Mouse (Mus musculus) stomach, embryonic 15.5 days (tissue): ENCODE measurements around the gene Gng8. TPM values are rescaled to one million over a fixed set of nuclear protein-coding genes. Genes with fewer than 3 reads are reported as not detected.
A peak's percentile ranks its signal among the peaks of the same experiment; 100 is the strongest.

ENCODE experiments used
- ATAC-seq: fragments of 200-750 bp; cut with Nextera tagmentation; 2 replicates; pipeline ENCODE4 v1.8.0; 2017; ENCODE audit warnings: low read depth, moderate number of reproducible peaks, moderate TSS enrichment; ENCODE audit not compliant: insufficient read depth, low FRiP score
- H3K27ac ChIP-seq: fragments of 300-500 bp; sonication (generic); 2 replicates; pipeline ENCODE4 v1.5.1; 2015; ENCODE audit warnings: mild to moderate bottlenecking, inconsistent platforms
- H3K27me3 ChIP-seq: fragments of 300-500 bp; sonication (generic); replicated peaks from 2 replicates; pipeline ENCODE4 v1.6.1; 2015; ENCODE audit warnings: inconsistent platforms
- H3K36me3 ChIP-seq: fragments of 300-500 bp; sonication (generic); 2 replicates; pipeline ENCODE4 v1.6.1; 2015; ENCODE audit warnings: inconsistent platforms
- H3K4me1 ChIP-seq: fragments of 300-500 bp; sonication (generic); 2 replicates; pipeline ENCODE4 v1.6.1; 2015; ENCODE audit warnings: inconsistent platforms
- H3K4me2 ChIP-seq: fragments of 300-500 bp; sonication (generic); 2 replicates; pipeline ENCODE4 v1.6.1; 2015; ENCODE audit warnings: mild to moderate bottlenecking, inconsistent platforms
- H3K4me3 ChIP-seq: fragments of 300-500 bp; sonication (generic); replicated peaks from 2 replicates; pipeline ENCODE4 v1.5.1; 2015; ENCODE audit warnings: inconsistent platforms
- H3K9ac ChIP-seq: fragments of 300-500 bp; sonication (generic); 2 replicates; pipeline ENCODE4 v1.6.1; 2015; ENCODE audit warnings: inconsistent platforms
- H3K9me3 ChIP-seq: fragments of 300-500 bp; sonication (generic); 2 replicates; pipeline ENCODE4 v1.6.1; 2016; ENCODE audit warnings: inconsistent platforms
- WGBS: fragments of 180-500 bp; shearing (Covaris S2); methylation state at CpG from one replicate; pipeline ENCODE4 v1.1.7; 2015; 5-methylcytosine and 5-hydroxymethylcytosine counted together
- polyA plus RNA-seq: library from polyadenylated mRNA; unstranded; fragments of >200 nt; fragmentation: Nextera tagmentation; extraction: Ambion mirVana; gene quantifications from 2 replicates; pipeline ENCODE4 v1.2.1, GENCODE M21; 2015

Gene Gng8
- polyA plus RNA-seq, 1 experiment from 2014 or later, result 9.8 TPM

- no peaks in the 10 kb centered on the region for H3K36me3 ChIP-seq
- WGBS, result 17% methylated on average over 14 of the region's 14 CpGs
- H3K9me3 ChIP-seq, result no peaks in the 10 kb centered on the region
- no peak overlapping the region for H3K9ac ChIP-seq
- H3K4me2 ChIP-seq, result no peak overlapping the region
- H3K4me3 ChIP-seq, result no peak overlapping the region
- 0 out of 2 replicates have a peak, but pooled peaks have one; percentile 57 for ATAC-seq
- no peaks in the 10 kb centered on the region for H3K27me3 ChIP-seq
- no peak overlapping the region for H3K27ac ChIP-seq
- H3K4me1 ChIP-seq, result no peaks in the 10 kb centered on the region
These were observed 40.5 kb downstream of the Gng8 start for GRCm38 (mm10) chr7:16931968-16932627.

- no peak for ATAC-seq
- no peak overlapping the region for H3K4me2 ChIP-seq
- 39% methylated on average over 14 of the region's 14 CpGs for WGBS
- H3K4me1 ChIP-seq, result no peaks in the 10 kb centered on the region
- no peaks in the 10 kb centered on the region for H3K36me3 ChIP-seq
- H3K27me3 ChIP-seq, result no peaks in the 10 kb centered on the region
- no peak overlapping the region for H3K4me3 ChIP-seq
- H3K27ac ChIP-seq, result no peak overlapping the region
- H3K9me3 ChIP-seq, result no peaks in the 10 kb centered on the region
- no peak overlapping the region for H3K9ac ChIP-seq
These were observed 41.4 kb downstream of the Gng8 start for GRCm38 (mm10) chr7:16932704-16933577.

- H3K4me3 ChIP-seq, result no peak overlapping the region
- H3K27ac ChIP-seq, result no peak overlapping the region
- ATAC-seq, result no peak
- no peaks in the 10 kb centered on the region for H3K36me3 ChIP-seq
- no peaks in the 10 kb centered on the region for H3K27me3 ChIP-seq
- WGBS, result 47% methylated on average over 4 of the region's 4 CpGs
- peaks cover 7% of the 10 kb centered on the region; the same call in 1 of the 2 replicates for H3K4me1 ChIP-seq
- no peak overlapping the region for H3K9ac ChIP-seq
- no peak overlapping the region for H3K4me2 ChIP-seq
- H3K9me3 ChIP-seq, result no peaks in the 10 kb centered on the region
These were observed 45.7 kb downstream of the Gng8 start for GRCm38 (mm10) chr7:16937312-16937711.

- Histone ChIP-seq H3K27ac (no peak overlapping the region), H3K27me3 (no peaks in the 10 kb centered on the region), H3K9ac (no peak overlapping the region), H3K4me1 (peaks cover 7% of the 10 kb centered on the region; the same call in 1 of the 2 replicates), H3K36me3 (no peaks in the 10 kb centered on the region), H3K4me2 (no peak overlapping the region), H3K9me3 (no peaks in the 10 kb centered on the region), H3K4me3 (no peak overlapping the region)
- 71% methylated on average over 17 of the region's 17 CpGs for WGBS
- ATAC-seq, result no peak
These were observed 46.7 kb downstream of the Gng8 start for GRCm38 (mm10) chr7:16938117-16938791.

GRCm38 (mm10) chr7:16940292-16940691 lies 48.7 kb downstream of the Gng8 start:
- 31% methylated on average over 7 of the region's 7 CpGs for WGBS
- ATAC-seq, result no peak
- H3K27ac ChIP-seq, result peak overlapping the region; percentile 49

GRCm38 (mm10) chr7:16942861-16943260 lies 51.3 kb downstream of the Gng8 start:
- Histone ChIP-seq H3K4me2 (no peak overlapping the region), H3K36me3 (no peaks in the 10 kb centered on the region), H3K27ac (no peak overlapping the region), H3K9me3 (no peaks in the 10 kb centered on the region), H3K4me3 (no peak overlapping the region), H3K27me3 (peaks cover 22% of the 10 kb centered on the region; the same call in 1 of the 2 replicates), H3K9ac (no peak overlapping the region), H3K4me1 (peaks cover 33% of the 10 kb centered on the region)
- no peak for ATAC-seq
- 50% methylated on average over 4 of the region's 4 CpGs for WGBS

More at GRCm38 (mm10) chr7:16940292-16940691, 48.7 kb downstream of the Gng8 start:
- Histone ChIP-seq H3K4me3 (no peak overlapping the region), H3K4me1 (peaks cover 13% of the 10 kb centered on the region), H3K9ac (no peak overlapping the region), H3K27me3 (peaks cover 2% of the 10 kb centered on the region; the same call in 1 of the 2 replicates), H3K4me2 (0 out of 2 replicates have a peak overlapping the region, but pooled peaks have one; percentile 11), H3K9me3 (no peaks in the 10 kb centered on the region), H3K36me3 (no peaks in the 10 kb centered on the region)

GRCm38 (mm10) chr7:16944061-16944807 lies 52.6 kb downstream of the Gng8 start, which contains the start of gene Pnmal2:
Gene Pnmal2 (plus strand): TSS chr7:16944682.
- peak; percentile 77 for ATAC-seq
- 13% methylated on average over 36 of the region's 36 CpGs for WGBS

GRCm38 (mm10) chr7:16944808-16945315 lies 53.3 kb downstream of the Gng8 start:
- ATAC-seq, result no peak
- Histone ChIP-seq H3K4me2 (peak overlapping the region; percentile 80), H3K9ac (peak overlapping the region; percentile 45), H3K4me3 (peak overlapping the region; percentile 54), H3K4me1 (peaks cover 48% of the 10 kb centered on the region), H3K27me3 (peaks cover 37% of the 10 kb centered on the region), H3K9me3 (no peaks in the 10 kb centered on the region), H3K27ac (no peak overlapping the region; the same call in 1 of the 2 replicates), H3K36me3 (no peaks in the 10 kb centered on the region)
- WGBS, result 3% methylated on average over 22 of the region's 22 CpGs

More at GRCm38 (mm10) chr7:16944061-16944807, 52.6 kb downstream of the Gng8 start, which contains the start of gene Pnmal2:
- no peaks in the 10 kb centered on the region for H3K36me3 ChIP-seq
- H3K4me2 ChIP-seq, result peak within 1 kb of the TSS; percentile 80
- peak within 1 kb of the TSS; percentile 54 for H3K4me3 ChIP-seq
- H3K9ac ChIP-seq, result peak within 1 kb of the TSS; percentile 45
- no peaks in the 10 kb centered on the region for H3K9me3 ChIP-seq
- H3K27ac ChIP-seq, result no peak within 1 kb of the TSS; the same call in 1 of the 2 replicates
- H3K27me3 ChIP-seq, result peaks cover 31% of the 10 kb centered on the region
- peaks cover 44% of the 10 kb centered on the region for H3K4me1 ChIP-seq

Other genes starting within 250 kb of the Gng8 start
- gene Ceacam15, start 216.1 kb upstream of the Gng8 start, polyA plus RNA-seq, result not detected in 2 replicates
- not detected in 2 replicates for gene Ceacam9, start 169.9 kb upstream of the Gng8 start, polyA plus RNA-seq
- gene Ap2s1, start 153.4 kb upstream of the Gng8 start, polyA plus RNA-seq, result 251 and 272 TPM in 2 replicates
- 64.2 and 66.3 TPM in 2 replicates for gene Slc1a5, start 110.4 kb upstream of the Gng8 start, polyA plus RNA-seq
- gene Strn4, start 75.9 kb upstream of the Gng8 start, polyA plus RNA-seq, result 87.2 and 89.4 TPM in 2 replicates
- 28.4 and 29.1 TPM in 2 replicates for gene Fkrp, start 75.1 kb upstream of the Gng8 start, polyA plus RNA-seq
- 11.6 and 12.2 TPM in 2 replicates for gene Prkd2, start 48.9 kb upstream of the Gng8 start, polyA plus RNA-seq
- gene Dact3, start 16.5 kb upstream of the Gng8 start, polyA plus RNA-seq, result 3.9 and 4.6 TPM in 2 replicates
- gene Ptgir, start 14.7 kb downstream of the Gng8 start, polyA plus RNA-seq, result 2.4 and 2.5 TPM in 2 replicates
- 101 and 113 TPM in 2 replicates for gene Calm3, start 32.3 kb downstream of the Gng8 start, polyA plus RNA-seq
- gene Pnmal2, start 52.9 kb downstream of the Gng8 start, polyA plus RNA-seq, result 10.2 and 12.7 TPM in 2 replicates
- gene Pnmal1, start 67.9 kb downstream of the Gng8 start, polyA plus RNA-seq, result 2.9 and 3.6 TPM in 2 replicates
- gene Gm42372, start 91.3 kb downstream of the Gng8 start, polyA plus RNA-seq, result 0.31 and 0.34 TPM in 2 replicates
- gene Ccdc8, start 100.9 kb downstream of the Gng8 start, polyA plus RNA-seq, result 29.4 and 33.3 TPM in 2 replicates
- 92.9 and 95.7 TPM in 2 replicates for gene Ppp5c, start 136.1 kb downstream of the Gng8 start, polyA plus RNA-seq
- 47.3 and 54.9 TPM in 2 replicates for gene Hif3a, start 170.6 kb downstream of the Gng8 start, polyA plus RNA-seq
- gene Psg16, start 182.3 kb downstream of the Gng8 start, polyA plus RNA-seq, result 0.30 and 0.63 TPM in 2 replicates